Mouse (Mus musculus): ENCODE data around the gene Itm2c.

The Itm2c gene

GRCm38 (mm10) chr1:85894231-85894747 is at the start of gene Itm2c:
Itm2c (plus strand) TSS chr1:85894281.
- DNase-seq, result peak; percentile 91

- no peak for DNase-seq
These were observed 49.1 kb upstream of the Itm2c start for GRCm38 (mm10) chr1:85844981-85845380.

GRCm38 (mm10) chr1:85845476-85845875 is 48.6 kb upstream of the Itm2c start:
- DNase-seq, result no peak

GRCm38 (mm10) chr1:85849016-85849415 is 45.1 kb upstream of the Itm2c start:
- DNase-seq, result no peak

GRCm38 (mm10) chr1:85850851-85851250 is 43.2 kb upstream of the Itm2c start:
- no peak for DNase-seq

DNA sequence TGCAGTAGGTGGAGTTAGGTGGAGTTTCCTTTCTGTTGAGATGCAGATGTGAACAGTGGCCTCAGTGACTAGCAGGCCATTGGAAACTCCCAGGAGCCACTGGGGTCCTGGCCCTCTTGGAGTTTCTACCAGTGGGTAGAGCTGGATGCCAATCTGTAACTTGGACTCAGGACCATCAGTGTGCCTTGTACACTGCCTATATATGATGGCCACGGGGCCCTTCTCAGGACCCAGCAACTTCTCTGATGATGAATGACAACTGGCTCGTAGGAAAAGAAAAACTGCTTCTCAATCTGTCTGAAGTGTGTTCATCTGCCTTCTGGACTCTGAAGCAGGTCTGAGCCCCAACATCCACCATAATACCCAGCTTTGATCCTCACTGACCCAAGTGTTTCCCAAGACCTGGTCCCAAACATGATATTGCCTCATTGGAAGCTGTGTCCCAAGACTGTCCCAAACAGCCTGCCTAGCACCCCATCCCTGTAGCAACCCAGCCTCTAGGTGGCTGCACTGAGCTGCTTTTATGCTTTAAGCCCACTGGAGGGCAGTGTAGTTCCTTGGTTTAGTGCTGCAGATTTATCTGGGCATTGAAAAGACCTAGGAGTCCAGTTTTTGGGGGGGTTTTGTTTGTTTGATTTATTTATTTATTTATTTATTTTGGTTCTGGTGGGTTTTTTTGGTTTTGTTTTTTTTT is 40.9 kb upstream of the Itm2c start:
- peak; percentile 75 for DNase-seq

- no peak for DNase-seq
These were observed 40.2 kb upstream of the Itm2c start for GRCm38 (mm10) chr1:85853865-85854264.

GRCm38 (mm10) chr1:85854475-85854874 is 39.6 kb upstream of the Itm2c start:
- no peak for DNase-seq

- DNase-seq, result no peak
These were observed 37.8 kb upstream of the Itm2c start for GRCm38 (mm10) chr1:85856266-85856665.

DNA sequence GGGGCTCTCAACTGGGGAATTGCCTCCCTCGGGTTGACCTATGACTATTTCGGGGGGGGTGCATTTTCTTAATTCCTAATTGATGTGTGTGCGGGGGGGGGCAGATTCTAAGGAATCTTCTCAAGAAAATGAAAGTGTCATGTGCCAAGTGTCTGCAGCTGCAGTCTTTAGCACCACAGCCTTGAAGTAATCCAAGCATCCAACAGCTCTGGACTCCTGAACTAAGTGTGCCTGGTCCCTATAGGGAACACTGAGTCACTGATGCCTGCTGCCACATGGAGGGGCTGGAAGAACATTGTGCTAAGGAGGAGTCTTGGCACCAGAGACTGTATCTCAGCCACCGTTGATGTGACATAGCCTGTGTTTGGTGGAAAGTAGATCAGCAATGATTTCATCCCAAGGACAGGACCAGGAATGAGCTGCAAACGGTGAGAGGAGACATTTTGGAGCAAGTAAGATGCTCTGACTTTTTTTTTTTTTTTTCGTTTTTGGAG is 36.8 kb upstream of the Itm2c start:
- no peak for DNase-seq

- DNase-seq, result peak; percentile 42
These were observed 29.7 kb upstream of the Itm2c start for GRCm38 (mm10) chr1:85864383-85864782.

DNA sequence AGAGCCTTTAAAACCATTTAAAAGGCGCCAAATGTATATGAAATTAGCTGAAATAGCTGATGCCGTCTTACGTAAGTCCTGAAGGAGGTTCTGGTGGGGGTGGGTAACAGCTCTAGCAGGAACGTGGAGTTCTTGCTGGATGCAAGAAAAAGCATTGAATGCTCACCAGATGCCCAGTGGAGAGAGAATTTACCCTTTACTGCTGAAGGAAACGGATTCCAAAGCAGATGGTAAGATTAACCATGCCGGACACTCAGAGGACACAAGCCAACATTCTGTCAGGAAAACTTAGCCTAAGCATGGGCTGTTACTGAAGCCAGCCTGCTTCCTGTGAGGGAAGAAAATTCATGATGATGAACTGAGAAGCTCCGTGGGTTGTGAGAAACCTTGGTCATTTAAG is 24.1 kb upstream of the Itm2c start:
- no peak for DNase-seq

GRCm38 (mm10) chr1:85870546-85870945 is 23.5 kb upstream of the Itm2c start:
- no peak for DNase-seq

DNA sequence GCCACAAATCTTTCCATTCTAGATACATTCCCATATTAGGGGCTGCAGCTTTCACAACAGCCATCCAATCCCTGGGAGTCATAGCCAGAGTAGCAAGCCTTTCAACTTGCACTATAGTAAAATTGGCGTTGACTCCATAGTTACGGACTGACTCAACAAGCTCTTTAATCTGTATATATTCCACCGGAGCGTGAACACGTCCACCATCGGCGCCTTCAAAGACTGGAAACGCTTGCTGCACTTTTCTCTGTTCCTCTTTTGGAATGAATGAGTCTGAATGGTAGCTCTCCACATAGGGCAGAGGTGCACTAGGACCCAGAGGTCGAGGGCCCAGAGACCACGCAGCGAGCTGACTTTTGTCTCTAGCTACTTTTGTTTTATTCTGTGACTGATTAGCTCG is 12.1 kb upstream of the Itm2c start:
- no peak for DNase-seq

DNA sequence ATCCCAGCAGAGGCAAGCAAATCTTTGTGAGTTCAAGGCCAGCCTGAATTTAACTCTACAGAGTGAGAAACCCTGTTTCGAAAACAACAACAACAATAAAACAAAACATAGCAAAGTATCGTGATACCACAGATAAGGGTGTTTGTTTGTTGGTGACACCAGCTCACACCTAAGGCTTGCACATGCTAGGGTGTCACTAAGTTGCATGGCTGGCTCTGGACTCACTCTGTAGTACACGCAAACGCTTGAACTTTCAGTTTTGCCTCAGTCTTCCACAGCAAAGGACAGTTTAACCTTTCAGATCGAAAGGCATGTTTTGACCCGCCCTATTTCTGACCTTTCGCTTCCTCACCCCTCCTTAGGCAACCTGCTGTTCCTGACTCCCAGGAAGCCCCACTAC is 6.9 kb upstream of the Itm2c start:
- no peak for DNase-seq

DNA sequence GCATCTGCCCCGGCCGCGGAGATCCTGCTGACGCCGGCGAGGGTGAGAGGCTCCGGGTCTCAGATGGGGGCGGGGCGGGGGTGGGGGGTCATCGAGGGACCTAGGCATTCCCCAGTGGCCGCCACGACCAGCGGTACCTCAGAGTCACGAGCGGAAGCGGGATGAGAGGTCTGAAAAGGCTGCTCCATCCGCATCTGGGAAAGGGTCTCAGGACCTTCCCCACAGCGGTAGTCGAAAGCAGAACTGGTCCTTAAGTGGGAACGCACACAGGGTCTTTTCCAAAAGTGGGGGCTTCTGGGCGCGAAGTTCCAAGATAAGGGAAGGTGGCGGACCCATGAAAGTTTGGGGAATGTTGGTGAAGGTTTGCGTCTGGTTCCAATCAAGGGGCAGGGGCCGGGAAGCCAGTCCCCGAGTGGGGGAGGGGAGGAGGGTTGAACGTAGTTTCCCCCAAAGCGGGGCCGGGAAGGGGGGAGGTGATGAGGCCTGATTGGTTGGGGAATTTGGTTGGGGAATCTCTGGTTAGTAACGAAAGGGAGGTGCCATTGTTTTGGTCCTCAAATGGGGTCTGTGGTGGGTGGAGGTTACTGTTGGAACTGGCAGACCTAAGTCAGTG is 773 bp downstream of the Itm2c start:
- DNase-seq, result peak; percentile 48

GRCm38 (mm10) chr1:85895391-85895837 is 1.3 kb downstream of the Itm2c start:
- peak; percentile 78 for DNase-seq

DNA sequence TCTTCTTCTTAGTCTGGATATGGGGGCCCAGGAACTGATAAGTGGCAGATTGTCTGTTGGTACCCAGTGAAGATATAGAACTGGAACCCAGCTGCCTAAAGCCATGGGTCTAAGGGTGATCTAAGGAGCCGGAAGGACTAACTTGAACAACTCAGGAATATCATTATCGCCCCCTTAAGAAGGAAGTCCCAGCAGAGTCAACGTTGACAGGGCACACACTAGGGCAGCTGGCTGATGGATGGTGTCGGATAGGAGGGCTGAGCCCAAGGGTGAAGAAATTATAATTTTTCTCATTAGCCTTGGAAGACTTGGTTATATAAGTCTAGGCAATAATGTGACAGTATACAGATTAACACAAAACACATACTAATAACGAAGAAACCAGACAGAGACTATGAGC is 2.0 kb downstream of the Itm2c start:
- no peak for DNase-seq

DNA sequence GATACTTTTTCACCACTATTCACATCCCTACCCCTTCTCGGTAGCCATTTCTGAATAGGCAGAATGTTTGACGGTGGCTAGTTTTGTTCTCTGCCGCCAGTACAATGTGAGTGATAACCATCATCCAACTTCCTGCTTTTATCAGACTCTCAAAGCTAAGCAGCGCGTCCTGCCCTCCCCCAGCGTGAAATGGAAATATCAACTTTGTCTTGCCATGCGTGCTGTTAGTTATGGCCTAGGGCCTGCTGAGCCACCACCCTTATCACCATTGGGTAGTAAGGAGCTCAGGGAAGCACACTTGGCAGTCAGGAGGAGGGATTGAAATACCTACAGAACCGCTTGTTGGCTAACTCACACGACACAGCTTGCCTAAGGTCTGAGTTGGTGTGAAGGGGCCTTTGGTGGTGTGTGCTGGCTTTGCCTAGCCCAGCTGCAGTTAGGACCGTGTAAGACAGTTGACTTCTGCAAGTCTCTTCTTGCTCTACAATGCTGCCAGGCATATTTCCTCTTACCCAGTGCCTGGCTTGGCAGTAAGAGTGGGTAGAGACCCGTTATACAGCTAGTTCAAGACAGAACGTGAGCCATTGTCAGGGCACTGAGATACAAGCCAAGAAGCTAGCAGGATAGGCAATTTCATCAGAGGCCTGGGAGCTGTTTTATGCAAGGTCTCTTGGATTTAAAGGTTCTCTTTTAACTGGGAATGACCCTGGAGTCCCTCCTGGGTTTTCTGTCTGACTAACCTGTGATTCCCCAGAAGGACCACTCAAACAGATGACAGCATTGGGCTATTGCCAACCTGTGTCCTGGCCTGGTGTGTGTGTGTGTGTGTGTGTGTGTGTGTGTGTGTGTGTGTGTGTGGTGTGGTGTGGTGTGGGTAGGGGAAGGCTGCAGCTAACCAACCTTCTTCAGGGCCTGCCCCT is 3.0 kb downstream of the Itm2c start:
- no peak for DNase-seq

DNA sequence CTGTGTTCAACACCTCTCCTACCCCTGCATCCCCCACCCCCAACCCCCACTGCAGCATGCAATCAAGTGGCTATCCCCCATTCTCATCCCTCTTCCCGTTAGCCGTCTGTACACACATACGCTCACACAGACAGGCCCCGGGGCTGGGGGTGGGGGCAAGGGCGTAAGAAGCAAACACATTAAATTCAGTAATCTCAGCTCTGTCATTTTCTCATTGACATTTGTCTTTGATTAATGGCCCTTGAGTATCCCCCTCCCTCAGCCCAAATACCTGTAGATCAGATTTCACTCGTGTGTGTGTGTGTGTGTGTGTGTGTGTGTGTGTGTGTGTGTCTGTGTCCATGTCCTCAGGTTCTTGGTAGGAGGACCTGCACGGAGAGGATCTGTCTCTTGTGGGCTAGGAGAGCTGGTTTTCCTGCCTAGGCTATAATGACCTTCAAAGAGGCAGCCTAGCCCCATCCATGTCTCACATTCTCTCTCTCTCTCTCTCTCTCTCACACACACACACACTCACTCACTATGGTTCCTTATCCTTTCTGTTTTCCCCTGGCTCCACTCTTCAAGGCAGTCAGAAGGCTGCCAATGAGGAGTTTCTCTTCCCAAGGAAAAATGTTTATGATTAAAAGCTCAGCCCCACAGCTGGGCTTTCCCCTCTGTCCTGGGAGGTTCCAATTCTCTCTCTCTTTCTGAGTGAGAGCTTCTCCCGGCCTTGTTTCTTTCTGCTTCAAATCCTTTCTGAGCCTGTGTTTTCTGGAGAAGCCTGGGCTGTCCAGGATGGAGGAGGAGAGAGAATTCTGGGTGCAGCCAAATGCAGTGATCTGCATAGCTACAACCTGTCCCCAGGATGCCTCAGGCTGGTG is 4.0 kb downstream of the Itm2c start:
- no peak for DNase-seq

GRCm38 (mm10) chr1:85898761-85899387 is 4.8 kb downstream of the Itm2c start:
- DNase-seq, result no peak

DNA sequence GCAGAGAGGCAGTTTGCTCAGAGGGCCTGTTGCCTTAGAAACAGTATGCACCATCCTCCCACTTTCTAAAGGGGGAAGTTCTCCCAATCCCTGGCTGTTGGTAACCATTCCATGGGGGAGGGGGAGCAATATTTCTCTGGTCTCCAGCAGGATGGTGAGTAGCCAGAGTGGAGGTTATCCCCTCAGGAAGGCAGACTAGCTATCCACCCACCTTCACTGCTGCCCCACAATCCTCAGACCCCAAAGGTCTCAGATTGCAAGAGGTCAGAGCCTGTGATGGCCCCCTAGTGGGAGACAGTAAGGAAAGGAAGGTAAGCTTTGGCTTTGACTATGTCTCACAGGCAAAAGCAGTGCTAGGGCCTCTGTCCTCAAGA is 5.3 kb downstream of the Itm2c start:
- DNase-seq, result no peak
